Mouse (Mus musculus): ENCODE data around the gene Rnf115.

Rnf115 gene

DNA sequence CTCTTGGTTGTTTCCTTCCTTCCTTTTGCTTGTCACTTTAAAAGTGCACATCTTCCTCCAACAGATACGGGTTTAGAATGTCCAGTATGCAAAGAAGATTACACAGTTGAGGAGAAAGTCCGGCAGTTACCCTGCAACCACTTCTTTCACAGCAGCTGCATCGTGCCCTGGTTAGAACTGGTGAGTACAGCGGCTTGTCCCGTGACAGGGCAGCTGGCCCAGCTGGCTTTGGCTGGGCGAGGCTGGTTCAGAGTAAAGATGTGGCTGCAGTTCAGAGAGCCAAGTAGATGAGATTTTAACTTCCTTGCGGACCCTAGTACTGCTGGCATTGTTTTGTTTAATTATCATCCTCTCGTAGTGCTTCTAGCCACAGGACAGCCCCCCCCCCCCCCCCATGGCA, 61.0 kb downstream of the Rnf115 start:
- DNase-seq: no peak

DNA sequence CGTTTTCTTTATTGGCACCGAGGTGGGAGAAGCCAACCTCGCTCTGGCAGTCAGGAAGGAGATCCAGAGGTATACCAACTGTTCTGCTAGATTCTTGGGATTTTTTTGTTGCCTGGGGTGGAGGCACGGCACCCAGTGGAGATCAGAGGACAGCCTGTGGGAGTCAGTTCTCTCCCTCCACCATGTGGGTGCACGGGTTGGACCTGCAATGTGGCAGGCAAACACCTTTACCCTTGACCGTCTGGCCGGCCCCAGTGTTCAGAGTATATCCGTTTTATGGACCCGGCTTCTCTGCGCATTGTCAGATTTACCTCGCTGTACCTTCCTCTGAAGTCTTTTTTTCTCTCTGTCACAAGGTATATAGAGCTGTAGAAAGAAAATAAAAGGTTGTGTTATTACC, 72.8 kb downstream of the Rnf115 start:
- no peak for DNase-seq

DNA sequence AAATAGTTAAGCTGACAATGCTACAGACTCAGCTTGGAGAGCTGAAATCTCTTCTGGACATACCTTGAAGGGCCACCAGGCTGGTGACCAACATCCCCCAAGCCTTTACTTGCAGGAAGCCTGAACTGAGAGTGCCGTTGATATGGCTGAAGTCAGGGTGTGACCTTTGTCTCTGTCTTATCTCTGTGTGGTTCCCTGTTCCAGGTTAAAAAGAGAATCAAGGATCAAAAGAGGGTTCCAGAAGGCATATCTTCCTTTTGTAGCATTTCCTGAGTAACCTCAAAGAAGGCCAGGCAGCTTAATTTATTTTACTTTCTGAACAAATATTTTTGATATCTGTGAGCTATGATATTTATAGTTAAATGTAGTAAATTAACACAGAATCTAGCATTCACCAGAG, 74.8 kb downstream of the Rnf115 start:
- no peak for DNase-seq

DNA sequence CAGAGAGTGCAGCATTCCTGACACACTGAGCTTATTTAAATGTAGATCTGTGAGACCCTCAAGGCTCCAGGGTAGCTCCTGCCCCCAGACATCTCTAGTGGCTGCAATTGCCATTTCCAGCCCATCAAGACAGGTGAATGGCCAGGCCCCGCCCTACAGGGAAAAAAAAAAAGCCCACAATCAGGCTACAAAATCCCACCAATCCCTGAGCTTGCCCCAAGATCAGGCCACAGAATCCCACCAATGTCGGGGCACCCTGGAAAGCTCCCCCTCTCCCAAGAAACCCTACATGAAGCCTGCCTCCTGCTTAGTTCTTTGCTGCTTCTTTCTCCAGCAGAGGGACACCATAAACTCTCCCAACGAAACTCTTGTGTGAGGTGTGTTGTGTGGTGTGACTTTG, 80.7 kb downstream of the Rnf115 start:
- no peak for DNase-seq

DNA sequence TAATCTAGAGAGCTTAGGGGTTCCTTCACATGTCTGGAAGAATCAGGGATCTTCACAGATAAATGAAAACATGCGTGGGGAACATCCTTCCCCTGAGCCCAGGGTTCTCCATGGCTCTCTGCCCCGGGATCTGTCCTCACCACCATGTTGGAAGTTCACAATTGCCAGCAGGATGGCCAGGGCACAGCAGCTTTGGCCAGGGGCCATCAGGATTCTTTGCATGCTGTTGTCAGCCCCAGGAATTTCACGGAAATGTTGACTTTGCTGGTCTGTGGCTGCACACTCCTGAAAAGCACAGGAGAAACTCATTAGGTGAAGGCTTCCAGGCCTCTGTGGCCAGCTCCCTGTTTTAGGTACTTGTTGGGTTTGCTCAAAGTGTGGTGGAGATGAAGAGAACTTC, 81.2 kb downstream of the Rnf115 start:
- no peak for DNase-seq

DNA sequence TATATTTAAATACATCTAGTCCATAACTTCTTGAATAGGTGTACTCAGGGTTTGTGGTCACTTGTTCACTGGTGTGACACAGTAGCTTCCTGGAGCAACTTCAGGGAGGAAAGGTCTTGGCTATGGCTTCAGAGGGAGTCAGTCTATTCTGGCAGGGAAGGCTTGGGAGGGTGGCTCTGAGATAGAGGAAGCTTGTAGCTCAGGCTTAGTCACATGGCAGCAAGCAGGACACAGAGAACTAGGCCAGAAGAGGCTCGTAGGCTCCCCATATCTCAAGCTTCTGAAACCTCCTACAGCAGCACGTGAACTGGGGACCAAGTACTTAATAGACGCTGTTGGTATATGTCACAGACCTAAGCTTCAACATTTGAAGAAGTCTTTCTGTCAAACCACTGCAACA, 83.8 kb downstream of the Rnf115 start:
- DNase-seq: no peak

DNA sequence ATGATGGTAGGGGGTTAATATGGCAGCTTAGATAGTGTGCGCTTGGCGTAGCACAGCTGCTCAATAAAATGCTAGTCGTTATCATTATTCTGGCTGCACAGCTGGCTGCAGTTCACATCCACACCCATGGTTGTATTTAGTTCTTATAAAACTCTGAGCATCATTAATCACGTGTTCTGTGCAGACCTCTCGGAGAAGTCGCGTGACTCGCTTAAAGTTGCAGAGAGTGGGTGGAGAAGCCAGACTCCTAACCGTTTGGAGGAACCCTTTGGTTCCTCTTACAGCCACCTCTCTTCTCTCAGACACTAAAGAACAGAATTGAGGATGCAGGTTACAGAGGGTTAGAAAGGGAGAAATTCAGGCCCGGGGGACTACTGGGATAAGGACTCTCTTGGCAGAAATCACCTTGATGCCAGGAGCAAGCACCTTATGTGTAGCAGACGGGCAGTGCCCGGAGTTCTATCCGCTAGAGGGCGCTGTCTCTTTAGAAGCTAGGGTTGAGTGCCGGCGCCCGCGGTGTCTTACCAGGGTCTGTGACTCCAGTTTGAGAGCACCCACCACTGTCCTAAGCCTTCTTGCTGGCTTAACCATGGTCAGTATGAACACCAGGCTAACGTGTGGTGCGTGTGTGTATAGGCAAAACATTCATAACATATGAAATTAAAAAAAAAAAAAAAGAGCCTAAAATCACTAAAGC, 85.1 kb downstream of the Rnf115 start:
- DNase-seq: peak; percentile 76 to 82

DNA sequence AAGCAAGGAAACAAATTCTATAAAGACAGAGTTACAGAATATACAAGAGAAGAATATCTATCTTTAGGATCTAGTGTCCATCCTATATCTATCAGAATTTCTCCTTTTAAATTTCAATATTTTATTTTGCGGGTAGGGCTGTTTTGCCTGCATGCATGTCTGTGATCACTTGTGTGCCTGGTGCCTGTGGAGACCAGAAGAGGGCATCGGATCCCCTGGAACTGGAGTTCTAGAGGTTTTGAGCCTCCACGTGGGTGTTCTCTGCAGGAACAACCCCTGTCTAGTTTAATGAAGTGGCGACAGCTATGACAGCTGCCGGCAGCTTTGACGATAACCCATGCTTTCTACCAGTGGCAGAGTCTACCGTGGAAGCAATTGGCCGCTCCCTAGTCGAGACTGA, 85.6 kb downstream of the Rnf115 start:
- peak; percentile 44 to 48 for DNase-seq

DNA sequence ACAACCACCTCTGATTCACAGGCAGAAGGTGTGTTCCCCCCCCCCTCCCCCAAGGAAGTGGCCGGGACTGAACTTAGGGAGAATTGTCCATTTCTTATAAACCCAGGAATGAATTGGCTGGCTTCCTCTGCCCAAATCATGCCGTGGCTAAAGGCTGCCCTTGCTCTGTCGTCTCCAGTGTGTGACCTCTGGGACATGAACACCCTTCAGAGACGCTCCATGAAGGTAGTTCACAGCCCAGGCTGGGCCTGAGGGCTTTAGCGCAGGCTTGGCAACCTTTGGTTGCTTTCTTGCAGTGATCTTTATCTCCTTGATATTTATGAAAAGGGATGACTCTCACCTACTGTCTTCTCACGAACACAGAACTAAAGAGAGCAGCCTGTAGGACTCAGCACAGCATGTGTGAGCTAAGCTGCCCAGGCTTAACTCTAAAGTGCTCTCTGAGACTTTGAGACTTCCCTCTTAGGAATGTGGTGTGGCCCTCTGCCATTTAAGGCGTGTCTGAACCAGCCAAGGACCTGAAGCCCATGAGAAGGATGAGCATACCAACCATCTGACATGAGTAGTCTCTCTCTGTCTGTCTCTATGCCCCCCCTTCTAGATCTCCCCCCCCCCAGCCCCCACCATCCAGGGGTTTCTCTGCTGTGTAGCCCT, 86.3 kb downstream of the Rnf115 start:
- DNase-seq: peak; percentile 62

DNA sequence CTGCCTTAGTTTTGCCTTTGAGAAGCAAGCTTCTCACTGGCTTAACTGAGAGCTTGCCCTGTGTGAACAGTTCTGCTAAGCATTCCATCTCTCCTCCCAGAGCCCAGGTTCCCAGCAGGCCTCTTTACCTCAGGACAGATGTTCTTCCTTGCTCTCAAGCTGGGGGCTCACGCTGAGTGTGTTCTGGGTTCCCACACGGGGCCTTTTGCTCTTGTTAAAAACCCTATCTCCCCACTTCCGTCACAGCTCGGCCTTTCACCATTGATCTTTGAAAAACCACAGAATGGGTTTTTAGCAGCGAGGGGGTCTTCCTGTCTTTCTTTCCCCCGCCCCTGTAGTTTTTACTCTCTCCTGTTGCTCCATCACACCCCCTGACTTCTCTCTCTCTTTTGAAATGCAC, 86.9 kb downstream of the Rnf115 start:
- DNase-seq: no peak

DNA sequence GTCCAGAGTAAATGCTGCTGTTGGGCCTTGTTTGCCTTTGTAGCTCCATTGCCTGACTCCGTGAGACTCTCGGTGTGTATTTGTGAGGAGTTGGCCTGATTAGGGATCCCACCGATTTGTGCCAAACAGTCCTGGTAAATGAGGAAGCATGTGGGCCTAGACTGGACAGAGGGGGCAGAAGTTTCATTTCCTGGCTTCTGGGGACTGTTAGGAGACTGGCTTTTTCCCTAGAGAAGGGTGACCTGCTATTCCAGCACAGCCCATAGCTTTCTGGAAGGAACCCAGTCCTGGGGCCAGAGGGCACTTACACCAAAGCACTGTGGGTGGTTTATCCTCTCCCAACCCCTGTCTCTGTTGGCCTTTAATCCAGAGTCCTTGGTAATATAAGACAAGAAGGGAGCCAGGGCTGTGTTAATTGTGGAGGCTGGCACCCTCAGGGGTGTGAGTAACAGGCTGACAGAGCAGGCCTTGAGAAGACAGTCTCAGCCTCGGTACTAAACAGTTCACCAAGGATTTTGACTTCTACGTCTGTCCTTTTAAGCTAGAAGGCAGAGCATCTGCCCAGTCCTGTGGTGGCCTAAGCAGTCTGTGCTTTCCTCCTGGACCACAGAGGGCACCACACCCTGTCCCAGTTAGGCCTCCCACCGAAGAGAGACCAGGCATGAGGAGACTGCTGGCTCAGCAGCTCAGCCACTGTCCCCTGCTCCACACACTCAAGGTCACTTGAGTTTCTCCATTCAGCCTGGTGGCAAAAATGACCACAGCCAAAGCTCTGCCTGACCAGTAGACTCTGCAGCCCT, 92.9 kb downstream of the Rnf115 start:
- no peak for DNase-seq

DNA sequence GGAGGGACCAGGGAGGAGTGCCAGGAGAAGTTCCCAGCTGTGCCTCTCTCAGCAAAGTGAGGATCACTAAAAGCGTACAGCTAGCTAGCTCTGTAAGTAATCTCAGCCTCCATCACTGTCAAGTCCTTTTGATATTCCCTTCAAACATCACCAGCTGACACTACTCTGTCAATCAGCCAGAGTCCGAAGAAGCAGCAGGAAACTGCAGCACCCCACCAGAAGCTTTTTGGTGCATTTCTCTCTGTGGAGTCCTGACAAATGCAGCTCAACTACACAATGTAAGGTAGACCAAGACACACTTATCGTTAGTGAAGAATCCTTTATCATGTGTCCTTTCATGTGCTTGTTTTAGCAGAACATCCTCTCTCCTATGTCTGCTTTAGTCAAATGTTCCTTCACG, 94.1 kb downstream of the Rnf115 start:
- no peak for DNase-seq

DNA sequence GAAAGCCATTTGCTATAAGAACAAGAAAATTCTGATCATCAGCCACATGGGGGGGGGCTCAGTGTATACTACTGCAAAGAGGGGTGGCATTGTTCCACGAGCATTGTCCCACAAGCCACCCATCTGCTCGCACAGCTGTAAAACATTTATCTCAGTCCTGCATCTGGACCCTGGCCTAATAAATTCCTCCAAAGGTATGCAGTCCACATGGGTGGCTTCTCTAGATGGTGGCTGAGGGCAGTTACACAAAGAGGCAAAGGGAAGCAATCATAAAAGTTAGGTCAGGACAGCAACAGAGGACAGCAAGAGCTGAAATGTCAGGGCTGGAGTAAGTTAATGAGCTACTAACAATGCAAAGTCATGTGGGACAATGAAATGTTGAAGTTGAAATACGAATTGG, 96.2 kb downstream of the Rnf115 start:
- no peak for DNase-seq

DNA sequence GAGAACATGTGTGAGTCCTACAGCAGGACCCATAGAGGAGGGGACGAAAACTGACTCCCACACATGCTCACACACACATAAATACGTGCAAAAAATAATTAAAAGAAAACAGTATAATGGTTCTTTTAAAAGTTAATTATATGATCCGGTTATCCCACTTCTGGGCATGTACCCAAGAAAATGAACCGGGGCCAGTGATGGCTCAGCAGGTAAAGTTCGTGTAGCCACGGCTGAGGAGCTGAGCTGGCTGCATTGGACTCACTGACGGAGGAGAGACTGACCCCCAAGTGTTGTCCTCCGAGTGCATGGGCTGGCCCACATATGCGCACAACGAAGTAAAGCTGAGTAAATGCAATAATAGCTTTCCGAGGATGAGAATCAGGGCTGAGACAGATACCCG, 97.2 kb downstream of the Rnf115 start:
- DNase-seq: no peak

DNA sequence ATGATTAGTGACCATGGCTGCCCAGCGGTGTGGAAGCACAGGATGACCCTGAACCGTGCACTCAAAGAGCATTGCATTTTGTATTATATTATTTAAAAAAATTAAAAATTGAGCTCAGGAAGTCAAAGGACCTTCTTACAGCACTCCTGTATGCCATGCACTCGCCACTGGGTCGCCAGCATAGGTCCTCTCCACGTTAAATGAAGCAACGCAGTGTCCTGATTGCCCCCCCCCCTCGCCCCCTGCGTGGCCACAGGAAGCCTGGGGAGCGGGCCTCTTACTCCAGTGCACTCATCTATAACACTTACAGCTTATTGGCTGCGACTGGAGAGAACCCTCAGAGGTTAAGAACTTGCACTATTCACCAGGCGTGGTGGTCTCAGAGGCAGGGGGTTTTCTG, 97.8 kb downstream of the Rnf115 start:
- DNase-seq: no peak

DNA sequence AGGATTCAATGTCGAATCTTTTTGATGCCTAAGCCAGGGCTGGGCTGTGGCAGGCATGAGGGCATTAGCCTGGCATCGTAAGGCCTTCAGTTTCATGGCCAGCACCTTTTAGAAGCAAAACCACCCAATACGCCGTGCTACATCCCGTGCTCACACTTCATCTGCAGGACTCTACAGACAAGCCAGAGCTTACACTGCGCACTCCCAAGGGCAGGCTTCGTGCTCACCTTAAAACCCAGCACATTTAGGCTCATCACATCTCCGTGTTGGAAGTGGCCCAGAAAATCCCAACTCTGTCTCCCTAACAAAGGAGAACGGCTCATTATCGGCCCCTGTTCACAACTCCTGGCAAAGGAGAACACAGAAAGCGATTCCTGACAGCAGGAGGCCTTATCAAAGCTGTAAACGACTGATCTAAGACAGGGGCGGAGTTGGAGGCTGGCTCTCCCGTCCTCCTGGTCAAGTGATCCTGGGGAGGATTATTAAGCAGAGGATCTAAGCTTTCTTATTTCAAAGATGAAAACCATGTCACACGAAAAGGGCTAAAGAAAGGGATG, 100.9 kb downstream of the Rnf115 start:
- no peak for DNase-seq

DNA sequence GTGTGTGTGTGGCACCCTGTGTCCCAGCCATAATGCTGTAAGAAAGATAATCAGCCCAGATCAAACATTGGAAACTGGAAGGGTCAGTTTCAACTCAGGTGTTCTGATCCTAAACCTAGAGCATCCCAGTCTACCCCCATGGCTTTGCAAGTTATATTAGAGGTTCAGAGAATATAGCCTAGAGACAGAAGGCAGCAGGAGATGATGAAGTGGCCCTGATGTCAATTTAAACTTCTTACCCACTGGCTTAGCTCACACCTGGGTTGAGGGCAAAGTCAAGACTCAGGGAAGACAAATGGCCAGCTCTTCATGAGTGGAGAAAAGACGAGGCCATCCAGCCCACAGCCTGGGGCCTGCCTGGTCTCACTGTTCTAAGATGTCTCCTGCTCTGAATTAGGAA, 101.5 kb downstream of the Rnf115 start, which contains the start of the genes Pdzk1 and Cd160:
TSS of gene Pdzk1 (plus strand) at position 301 of the 400 bp plus-strand sequence.
TSS of gene Cd160 (minus strand) at position 368 of the 400 bp plus-strand sequence.
- no peak for DNase-seq

DNA sequence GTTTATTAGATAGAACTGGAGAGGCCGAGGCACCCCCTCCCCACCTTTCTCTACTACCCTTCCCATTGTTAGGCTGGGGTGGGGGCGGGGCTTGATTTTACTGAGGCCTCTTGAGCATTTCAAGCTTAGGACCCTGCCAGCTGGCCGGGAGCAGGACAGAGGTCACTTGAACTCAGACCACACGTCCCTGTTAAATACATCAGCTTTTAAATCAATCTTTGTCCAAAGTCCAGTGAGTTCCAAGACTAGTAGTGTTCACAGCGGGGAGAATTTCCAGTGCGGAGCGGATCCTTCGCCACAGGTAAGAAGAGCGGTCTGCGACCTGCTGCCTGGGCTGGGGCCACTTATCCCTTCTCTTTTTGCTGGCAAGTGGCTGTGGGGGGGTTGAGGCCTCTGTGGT, 102.4 kb downstream of the Rnf115 start:
- DNase-seq: no peak

DNA sequence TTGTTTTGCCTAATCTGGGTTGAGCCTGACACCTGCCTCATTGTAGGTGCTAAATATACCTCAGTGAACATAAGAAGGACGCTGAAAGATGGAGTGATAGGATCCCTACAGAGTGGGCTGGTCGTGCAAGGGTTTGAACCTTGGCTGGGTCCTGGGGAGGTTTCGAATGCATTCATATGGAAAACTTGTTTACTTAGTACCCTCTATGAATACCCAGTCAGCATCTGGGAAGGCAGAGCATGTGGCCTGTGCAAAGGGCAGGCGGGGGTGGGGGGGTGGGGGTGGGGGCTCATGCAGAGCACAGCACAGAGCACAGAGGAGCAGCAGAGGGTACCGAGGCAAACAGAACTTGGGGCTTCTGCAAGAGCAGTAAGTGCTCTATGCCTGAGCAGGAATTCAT, 105.5 kb downstream of the Rnf115 start:
- DNase-seq: no peak

DNA sequence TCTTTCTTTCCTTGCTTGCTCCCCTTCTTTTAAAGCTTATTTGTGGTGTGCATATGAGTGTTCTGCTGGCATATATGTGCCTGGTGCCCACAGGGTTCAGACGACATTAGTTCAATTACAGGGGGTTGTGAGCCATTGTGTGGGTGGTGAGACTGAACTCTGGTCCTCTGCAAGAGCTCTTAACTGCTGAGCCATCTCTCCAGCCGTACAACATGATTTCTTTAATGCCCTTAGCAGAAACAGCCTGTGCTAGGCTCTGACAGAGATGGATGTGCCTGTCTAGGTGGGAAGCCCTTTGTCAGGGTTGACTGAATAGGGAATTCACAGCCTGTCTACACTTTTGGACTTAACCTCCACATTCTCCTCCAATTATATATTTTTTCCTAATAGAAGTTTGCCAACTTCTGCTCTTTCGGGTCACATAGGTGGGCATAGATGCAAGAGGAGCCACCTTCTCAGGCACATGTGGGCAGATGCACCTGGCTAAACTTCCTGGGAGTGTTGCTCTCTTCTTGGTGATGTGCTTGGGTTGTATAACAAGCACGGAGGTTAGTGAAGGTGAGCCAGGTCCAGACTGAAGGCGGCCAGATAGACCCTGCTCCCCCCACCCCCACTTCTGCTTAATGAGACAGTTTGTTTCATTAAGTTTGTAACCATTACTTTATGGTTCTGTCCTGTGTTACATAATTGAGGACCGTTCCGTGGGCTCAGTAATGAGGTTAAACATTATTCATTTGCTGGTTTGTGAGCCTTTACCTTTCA, 107.3 kb downstream of the Rnf115 start:
- DNase-seq: no peak

DNA sequence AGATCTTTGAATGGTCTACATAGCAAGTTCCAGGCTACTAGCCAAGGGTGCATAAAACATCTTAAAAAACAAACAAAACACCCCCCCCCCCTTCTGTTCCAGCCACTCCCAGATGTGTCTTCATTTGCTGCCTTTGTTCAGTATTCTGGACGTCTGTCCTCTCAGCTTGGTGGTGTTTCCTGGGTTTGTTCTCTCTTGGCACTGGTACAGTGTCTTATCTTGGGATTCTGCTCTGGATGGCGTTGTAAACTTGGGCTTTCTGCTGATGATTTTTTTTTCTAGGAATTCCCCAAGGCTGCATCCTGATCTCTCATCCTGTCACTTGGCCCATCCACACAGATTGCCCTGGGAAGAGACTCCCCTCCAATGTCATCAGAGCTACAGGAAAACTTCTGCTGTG, 109.0 kb downstream of the Rnf115 start:
- DNase-seq: no peak

DNA sequence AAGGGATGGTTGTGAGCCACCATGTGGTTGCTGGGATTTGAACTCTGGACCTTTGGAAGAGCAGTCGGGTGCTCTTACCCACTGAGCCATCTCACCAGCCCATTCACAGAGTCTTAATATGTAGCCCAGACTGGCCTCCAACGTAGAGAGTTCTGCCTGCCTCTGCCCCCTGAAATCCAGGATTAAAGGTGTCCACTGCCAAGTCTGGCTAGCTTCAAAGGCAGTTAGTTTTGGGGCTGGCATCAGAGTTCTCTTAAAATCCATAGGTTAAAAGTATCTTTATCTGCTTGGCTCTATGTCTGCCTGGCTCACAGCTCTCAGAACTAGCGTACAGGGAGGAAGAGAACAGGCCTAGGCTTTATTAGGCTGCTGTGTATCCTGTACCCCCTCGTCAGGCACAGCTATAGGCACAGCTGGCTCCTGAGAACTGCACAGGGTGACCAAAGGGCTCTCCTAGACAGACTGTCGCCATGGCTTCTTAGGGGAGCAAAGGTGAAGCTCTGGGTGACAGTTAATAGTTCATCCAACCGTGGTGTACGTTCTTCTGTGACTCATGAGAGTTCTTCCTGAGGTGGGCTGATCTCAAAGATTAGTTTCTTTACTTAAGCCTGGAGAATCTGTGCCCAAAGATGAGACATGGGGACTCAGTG, 111.7 kb downstream of the Rnf115 start:
- DNase-seq: no peak
